Comparison of ENCODE assay signal across 10 mouse cellular contexts in genomic region chr4:83080364-83081174, GRCm38 (mm10). TPM values are rescaled to one million over a fixed set of nuclear protein-coding genes. Genes with fewer than 3 reads are reported as not detected.
DNase-seq lines count a peak whose midpoint lies in the region; ATAC-seq and TF ChIP-seq lines count a peak whose summit lies in the region.
"Had no signal": no experiment of that assay in that cellular context is flagged by ENCODE, and none has a peak within 500 bp of the region (broad histone marks: within the 10 kb centered on the region; RNA-seq: fewer than 3 reads in every experiment).

No protein-coding gene starts in this region.

- H3K4me2 ChIP-seq in heart, embryonic 11.5 days: no peak overlapping the region
- no peak overlapping the region for H3K4me2 ChIP-seq in heart, postnatal 0 days (ENCODE audit: low read depth, low read length)
- peak overlapping the region; percentile 7; the same call in 1 of the 2 replicates for H3K4me2 ChIP-seq in limb, embryonic 11.5 days (ENCODE audit: low read depth, severe bottlenecking)

- intact Hi-C loops in heart, postnatal 36 days (cut with DNase I): no loop called here

- ATAC-seq in heart, embryonic 11.5 days (replicated peaks; ENCODE audit: insufficient number of reproducible peaks, low FRiP score, low TSS enrichment): no peak; the same call in 1 of the 2 replicates
- 0 out of 2 replicates have a peak, but pooled peaks have one; percentile 45 for ATAC-seq in common myeloid progenitor, adult 5-6 weeks (replicated peaks; ENCODE audit: low read depth, poor library complexity, severe bottlenecking)
- ATAC-seq in heart, postnatal 0 days (ENCODE audit: insufficient read depth, low read depth): no peak
- ATAC-seq in limb, embryonic 11.5 days (ENCODE audit: insufficient number of reproducible peaks, low FRiP score, low TSS enrichment, low read depth): no peak; the same call in 1 of the 2 replicates

- no peak for TF ChIP-seq EP300 in heart, postnatal 0 days (IDR thresholded peaks at IDR 0.05; ENCODE audit: low read depth)

- no peak overlapping the region for H3K4me3 ChIP-seq in heart, embryonic 11.5 days (ENCODE audit: low read depth, low read length)
- H3K4me3 ChIP-seq in heart, postnatal 0 days (ENCODE audit: low read depth, low read length): no peak overlapping the region
- H3K4me3 ChIP-seq in limb, embryonic 11.5 days (ENCODE audit: low read depth, low read length): no peak overlapping the region

- no peak overlapping the region for H3K9ac ChIP-seq in heart, embryonic 11.5 days (ENCODE audit: low read depth, low read length)
- H3K9ac ChIP-seq in heart, postnatal 0 days (replicated peaks; ENCODE audit: low read depth, low read length): no peak overlapping the region
- H3K9ac ChIP-seq in limb, embryonic 11.5 days (ENCODE audit: low read length): no peak overlapping the region

- H3K9me3 ChIP-seq in heart, embryonic 11.5 days (replicated peaks; ENCODE audit: control insufficient read depth, low read length): no peaks in the 10 kb centered on the region
- no peaks in the 10 kb centered on the region for H3K9me3 ChIP-seq in heart, postnatal 0 days (replicated peaks; ENCODE audit: control insufficient read depth, low read length)
- H3K9me3 ChIP-seq in limb, embryonic 11.5 days (ENCODE audit: control insufficient read depth, low read length): no peaks in the 10 kb centered on the region

- 36% methylated on average over 13 of the region's 13 CpGs for WGBS in heart, embryonic 11.5 days (ENCODE audit: insufficient replicate concordance)
- 45% methylated on average over 13 of the region's 13 CpGs for WGBS in heart, postnatal 0 days
- WGBS in limb, embryonic 11.5 days: 8% methylated on average over 13 of the region's 13 CpGs

- no peak for DNase-seq in heart, postnatal 36 days
- DNase-seq in heart, postnatal 0 days (ENCODE audit: low spot score): peak; percentile 16
- DNase-seq in limb, embryonic 11.5 days (ENCODE audit: low spot score): no peak
- no peak for DNase-seq in urinary bladder, adult 2 months (ENCODE audit: low spot score)
- no peak for DNase-seq in layer of hippocampus, adult 8-10 months (ENCODE audit: low spot score in 2 of 2)
- DNase-seq in B cell, adult 2 months: no peak

- H3K4me1 ChIP-seq in heart, embryonic 11.5 days (ENCODE audit: control insufficient read depth, insufficient read depth, low read length): no peaks in the 10 kb centered on the region
- H3K4me1 ChIP-seq in heart, postnatal 0 days (ENCODE audit: control insufficient read depth, insufficient read depth): no peaks in the 10 kb centered on the region
- H3K4me1 ChIP-seq in limb, embryonic 11.5 days (ENCODE audit: control insufficient read depth, insufficient read depth, low read length): peaks cover 4% of the 10 kb centered on the region; the same call in 1 of the 2 replicates

- H3K27ac ChIP-seq in heart, embryonic 11.5 days (ENCODE audit: low read depth, low read length): peak overlapping the region; percentile 4; the same call in 1 of the 2 replicates
- H3K27ac ChIP-seq in heart, postnatal 0 days (ENCODE audit: low read depth): no peak overlapping the region
- no peak overlapping the region for H3K27ac ChIP-seq in limb, embryonic 11.5 days (replicated peaks; ENCODE audit: low read depth, low read length)

- no peaks in the 10 kb centered on the region for H3K27me3 ChIP-seq in heart, embryonic 11.5 days (ENCODE audit: control insufficient read depth, insufficient read depth, low read length)
- H3K27me3 ChIP-seq in heart, postnatal 0 days (ENCODE audit: control insufficient read depth, insufficient read depth, low read length): no peaks in the 10 kb centered on the region
- H3K27me3 ChIP-seq in limb, embryonic 11.5 days (ENCODE audit: control insufficient read depth, insufficient read depth, low read length): no peaks in the 10 kb centered on the region

- H3K36me3 ChIP-seq in heart, embryonic 11.5 days (ENCODE audit: control insufficient read depth, insufficient read depth, low read length): no peaks in the 10 kb centered on the region
- H3K36me3 ChIP-seq in heart, postnatal 0 days (replicated peaks; ENCODE audit: control insufficient read depth, insufficient read depth, low read length): no peaks in the 10 kb centered on the region
- H3K36me3 ChIP-seq in limb, embryonic 11.5 days (ENCODE audit: control insufficient read depth, insufficient read depth, low read length): no peaks in the 10 kb centered on the region

- TF ChIP-seq CTCF in heart, postnatal 0 days (IDR thresholded peaks at IDR 0.05; ENCODE audit: low read depth): no peak

RNA-seq across cellular contexts. Expression of gene Frem1, which starts 28.4 kb away (rescaled TPM):
- 11.4 and 12.1 TPM in 2 replicates for polyA plus RNA-seq in heart, embryonic 11.5 days (2014; fragmentation: Nextera tagmentation; extraction: Ambion mirVana)
- total RNA-seq in heart, postnatal 36 days (2021): under 1 TPM; 0.25 to 0.30 TPM
- 0.92 TPM in 1 of 2 replicates, not detected in the other for total RNA-seq in common myeloid progenitor, adult 5-6 weeks (2017)
- 8.9 and 10.3 TPM in 2 replicates for total RNA-seq in heart, postnatal 0 days (2014; rRNA removed; ENCODE audit: low replicate concordance)
- polyA plus RNA-seq in heart, postnatal 0 days (2015; fragmentation: Nextera tagmentation; extraction: Ambion mirVana): 1.1 TPM in 2 replicates
- polyA plus RNA-seq in limb, embryonic 11.5 days (2014; fragmentation: Nextera tagmentation; extraction: Ambion mirVana): 15.1 and 18.0 TPM in 2 replicates
- polyA plus RNA-seq in urinary bladder, adult 2 months (2012; rRNA removed): 5.7 TPM in 2 replicates
- total RNA-seq in layer of hippocampus, adult 8-10 months (2022): 1 to 10 TPM; 1.9 to 3.7 (median 2.8) TPM
- total RNA-seq: granulocyte monocyte progenitor cell, adult 5-6 weeks; megakaryocyte progenitor cell, adult 5-6 weeks had no signal
